Mouse (Mus musculus): ENCODE data around the gene Amph. TPM values are rescaled to one million over a fixed set of nuclear protein-coding genes. Genes with fewer than 3 reads are reported as not detected.

The Amph gene
- total and polyA plus RNA-seq, 2 experiments from 2014 or later, result 63.8 to 110 TPM

DNA sequence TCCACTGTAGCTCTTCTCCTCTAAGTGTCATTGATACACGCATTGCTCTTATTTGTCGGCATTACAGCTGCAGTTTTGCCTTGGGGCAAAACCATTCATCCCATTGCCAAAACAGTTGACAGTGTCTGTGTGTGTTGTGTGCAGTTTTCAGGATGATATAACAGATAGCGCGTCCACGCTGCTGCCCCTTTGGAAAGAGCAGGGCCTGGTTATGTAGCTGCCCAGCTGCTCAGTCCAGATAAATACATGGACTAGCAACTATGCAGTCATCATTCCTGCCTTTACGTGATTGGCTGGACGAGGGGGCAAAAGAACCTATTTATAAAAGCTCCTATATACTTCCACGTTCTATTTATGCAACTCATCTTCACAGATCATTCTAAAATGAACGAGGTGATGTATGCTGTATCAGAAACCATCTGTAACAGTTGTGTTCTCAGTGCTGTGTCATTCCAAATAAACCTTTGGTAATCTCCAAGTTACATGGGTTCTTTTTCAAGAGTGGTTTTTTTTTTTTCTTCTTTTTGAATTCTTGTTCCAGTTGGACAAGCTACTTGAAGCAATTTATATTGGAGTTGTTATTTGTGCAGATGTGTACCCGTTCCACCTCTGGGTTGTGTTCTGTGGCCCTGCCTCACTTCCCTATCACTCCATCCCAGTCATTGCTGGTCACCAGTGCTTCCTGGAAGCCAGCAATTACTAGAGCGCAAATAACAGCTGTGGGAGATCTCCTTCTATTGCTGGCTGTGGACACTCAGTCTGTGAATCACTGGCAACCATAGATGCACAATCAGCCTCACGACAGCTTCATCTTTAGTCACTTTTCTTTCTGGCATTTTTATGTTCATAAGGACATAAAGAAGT is 202.7 kb downstream of the Amph start:
- H3K27me3 ChIP-seq (ENCODE audit: insufficient read depth, low read length), result no peaks in the 10 kb centered on the region
- H3K4me2 ChIP-seq (ENCODE audit: low read depth, low read length, poor library complexity, severe bottlenecking), result no peak overlapping the region
- H3K9ac ChIP-seq (replicated peaks; ENCODE audit: low read length, poor library complexity, severe bottlenecking), result no peak overlapping the region
- WGBS, result 89% methylated on average over 12 of the region's 12 CpGs
- peaks cover 12% of the 10 kb centered on the region for H3K36me3 ChIP-seq (ENCODE audit: insufficient read depth, low read length)
- H3K9me3 ChIP-seq (ENCODE audit: low read length), result no peaks in the 10 kb centered on the region
- DNase-seq (ENCODE audit: low spot score) (no peak), ATAC-seq (ENCODE audit: low FRiP score) (no peak)
- H3K4me3 ChIP-seq (ENCODE audit: low read depth, low read length), result no peak overlapping the region
- no peak overlapping the region for H3K27ac ChIP-seq (ENCODE audit: low read depth, low read length)
- no peak for TF ChIP-seq CTCF (IDR thresholded peaks at IDR 0.05)
- H3K4me1 ChIP-seq (ENCODE audit: insufficient read depth, low read length), result no peaks in the 10 kb centered on the region

DNA sequence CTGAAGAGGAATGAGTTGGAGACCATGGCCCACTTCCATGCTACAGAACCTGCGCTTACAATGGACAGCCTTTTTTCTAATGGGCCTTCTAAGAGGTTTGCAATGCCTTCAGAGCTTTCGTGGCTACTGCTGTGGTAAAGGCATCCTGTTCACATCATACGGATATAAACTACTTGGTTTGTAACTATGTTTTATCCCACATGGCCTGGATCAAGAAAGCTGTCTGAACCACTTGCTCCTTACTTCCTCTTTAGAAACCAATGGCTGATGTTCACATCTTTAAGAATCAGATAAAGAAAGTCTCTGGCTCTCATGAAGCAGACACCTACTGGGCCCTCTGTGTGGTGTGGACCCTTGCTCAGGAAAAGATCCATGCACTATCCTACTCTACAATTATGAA is 204.1 kb downstream of the Amph start:
- Histone ChIP-seq H3K4me3 (ENCODE audit: low read depth, low read length) (no peak overlapping the region), H3K9me3 (ENCODE audit: low read length) (no peaks in the 10 kb centered on the region), H3K27me3 (ENCODE audit: insufficient read depth, low read length) (no peaks in the 10 kb centered on the region), H3K4me1 (ENCODE audit: insufficient read depth, low read length) (no peaks in the 10 kb centered on the region), H3K9ac (replicated peaks; ENCODE audit: low read length, poor library complexity, severe bottlenecking) (no peak overlapping the region), H3K36me3 (ENCODE audit: insufficient read depth, low read length) (peaks cover 12% of the 10 kb centered on the region), H3K4me2 (ENCODE audit: low read depth, low read length, poor library complexity, severe bottlenecking) (no peak overlapping the region), H3K27ac (ENCODE audit: low read depth, low read length) (no peak overlapping the region)
- DNase-seq (ENCODE audit: low spot score), result no peak
- no peak for TF ChIP-seq CTCF (IDR thresholded peaks at IDR 0.05)
- no peak for ATAC-seq (ENCODE audit: low FRiP score)
- 95% methylated on average over 3 of the region's 3 CpGs for WGBS

DNA sequence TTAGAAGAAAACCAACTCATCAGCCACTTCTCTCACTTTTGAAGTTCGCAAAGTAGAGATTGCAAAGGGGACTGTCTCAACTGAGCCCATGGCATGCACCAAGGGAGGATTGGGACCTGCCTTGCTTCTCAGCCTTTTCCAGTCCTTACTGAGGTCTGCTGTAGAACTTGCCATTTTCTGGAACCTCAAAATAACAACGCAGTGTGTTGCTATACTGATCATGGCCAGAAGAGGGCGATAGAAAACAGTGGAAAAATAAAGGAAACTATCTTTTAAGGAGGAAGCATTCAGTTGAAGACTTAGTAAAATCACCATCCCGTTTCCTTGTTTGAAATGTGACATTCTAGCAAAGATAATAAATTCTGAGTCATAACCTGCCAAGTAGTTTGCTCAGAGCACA is 210.5 kb downstream of the Amph start:
- no peak overlapping the region for H3K27ac ChIP-seq (ENCODE audit: low read depth, low read length)
- ATAC-seq (ENCODE audit: low FRiP score), result no peak
- H3K4me1 ChIP-seq (ENCODE audit: insufficient read depth, low read length), result no peaks in the 10 kb centered on the region
- peak; percentile 90 for TF ChIP-seq CTCF (IDR thresholded peaks at IDR 0.05)
- H3K36me3 ChIP-seq (ENCODE audit: insufficient read depth, low read length), result no peaks in the 10 kb centered on the region
- no peak overlapping the region for H3K9ac ChIP-seq (replicated peaks; ENCODE audit: low read length, poor library complexity, severe bottlenecking)
- H3K4me3 ChIP-seq (ENCODE audit: low read depth, low read length), result no peak overlapping the region
- no peak overlapping the region for H3K4me2 ChIP-seq (ENCODE audit: low read depth, low read length, poor library complexity, severe bottlenecking)
- no peaks in the 10 kb centered on the region for H3K9me3 ChIP-seq (ENCODE audit: low read length)
- peak; percentile 51 for DNase-seq (ENCODE audit: low spot score)
- WGBS, result 33% methylated on average over 4 of the region's 4 CpGs
- no peaks in the 10 kb centered on the region for H3K27me3 ChIP-seq (ENCODE audit: insufficient read depth, low read length)

DNA sequence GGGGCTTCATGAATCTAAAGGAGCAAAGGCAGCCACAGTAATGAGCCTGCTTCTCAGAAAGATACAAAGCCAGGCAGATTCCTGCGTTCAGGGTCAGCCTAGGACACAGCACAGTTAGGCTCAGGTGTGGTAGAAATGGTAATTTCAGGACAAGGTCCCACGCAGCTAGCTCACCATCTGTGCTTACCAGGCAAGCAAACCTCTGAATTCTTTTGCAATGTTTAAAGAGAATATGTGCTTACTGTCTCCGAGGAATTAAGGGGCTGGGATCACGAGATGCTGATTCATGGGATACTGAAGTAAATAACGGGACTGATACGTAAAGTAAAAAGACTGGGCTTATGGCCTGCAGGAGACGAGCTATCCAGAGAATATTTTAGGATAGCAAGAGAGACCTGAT is 212.6 kb downstream of the Amph start:
- 64% methylated on average over 7 of the region's 7 CpGs for WGBS
- Histone ChIP-seq H3K27me3 (ENCODE audit: insufficient read depth, low read length) (no peaks in the 10 kb centered on the region), H3K4me2 (ENCODE audit: low read depth, low read length, poor library complexity, severe bottlenecking) (no peak overlapping the region), H3K9me3 (ENCODE audit: low read length) (no peaks in the 10 kb centered on the region), H3K9ac (replicated peaks; ENCODE audit: low read length, poor library complexity, severe bottlenecking) (no peak overlapping the region), H3K36me3 (ENCODE audit: insufficient read depth, low read length) (no peaks in the 10 kb centered on the region), H3K4me3 (ENCODE audit: low read depth, low read length) (no peak overlapping the region), H3K4me1 (ENCODE audit: insufficient read depth, low read length) (no peaks in the 10 kb centered on the region), H3K27ac (ENCODE audit: low read depth, low read length) (no peak overlapping the region)
- no peak for TF ChIP-seq CTCF (IDR thresholded peaks at IDR 0.05)
- DNase-seq (ENCODE audit: low spot score) (no peak), ATAC-seq (ENCODE audit: low FRiP score) (no peak)

DNA sequence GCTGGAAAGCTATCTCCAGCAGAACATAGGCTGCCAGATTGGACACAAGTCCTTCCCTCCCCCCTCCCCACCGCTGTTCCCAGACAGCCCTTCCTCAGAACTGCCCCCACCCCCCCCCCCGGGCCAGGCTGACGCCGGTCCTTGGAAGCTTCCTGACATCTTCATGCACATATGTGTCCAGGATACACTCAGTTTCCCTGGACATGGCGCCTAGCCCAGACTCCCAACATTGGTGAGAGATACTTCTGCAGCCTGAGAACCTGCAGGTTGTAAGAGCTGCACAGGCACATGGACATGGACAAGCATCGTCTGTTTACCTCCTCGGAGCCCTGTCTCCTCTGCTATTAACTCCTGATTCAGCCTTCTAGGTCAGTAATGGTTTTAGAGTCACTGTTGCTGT is 213.1 kb downstream of the Amph start:
- no peak overlapping the region for H3K9ac ChIP-seq (replicated peaks; ENCODE audit: low read length, poor library complexity, severe bottlenecking)
- H3K9me3 ChIP-seq (ENCODE audit: low read length), result no peaks in the 10 kb centered on the region
- no peak overlapping the region for H3K27ac ChIP-seq (ENCODE audit: low read depth, low read length)
- TF ChIP-seq CTCF (IDR thresholded peaks at IDR 0.05), result no peak
- ATAC-seq (ENCODE audit: low FRiP score) (0 out of 2 replicates have a peak, but pooled peaks have one; percentile 18), DNase-seq (ENCODE audit: low spot score) (no peak)
- 58% methylated on average over 7 of the region's 7 CpGs for WGBS
- no peaks in the 10 kb centered on the region for H3K36me3 ChIP-seq (ENCODE audit: insufficient read depth, low read length)
- no peaks in the 10 kb centered on the region for H3K4me1 ChIP-seq (ENCODE audit: insufficient read depth, low read length)
- H3K27me3 ChIP-seq (ENCODE audit: insufficient read depth, low read length), result no peaks in the 10 kb centered on the region
- H3K4me2 ChIP-seq (ENCODE audit: low read depth, low read length, poor library complexity, severe bottlenecking), result no peak overlapping the region
- H3K4me3 ChIP-seq (ENCODE audit: low read depth, low read length), result no peak overlapping the region

DNA sequence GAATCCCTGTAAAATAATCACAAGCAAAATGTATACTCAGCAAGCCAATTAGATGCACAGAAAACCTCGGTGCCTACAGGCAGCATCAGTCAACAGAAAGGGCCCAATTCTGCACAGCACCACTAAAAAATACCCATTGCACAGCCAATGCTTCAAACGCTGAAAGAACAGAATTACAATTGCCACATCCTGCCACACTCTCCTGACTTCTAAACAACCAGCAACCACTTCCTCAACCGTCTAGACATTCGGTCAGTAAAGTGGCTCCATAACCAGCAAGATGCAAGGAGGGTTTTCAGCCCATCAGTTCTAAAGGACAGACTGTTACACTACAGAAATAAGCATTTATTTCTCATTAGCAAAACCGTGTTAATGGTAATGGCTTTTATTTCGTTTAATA is 214.1 kb downstream of the Amph start:
- no peak overlapping the region for H3K9ac ChIP-seq (replicated peaks; ENCODE audit: low read length, poor library complexity, severe bottlenecking)
- no peak for ATAC-seq (ENCODE audit: low FRiP score)
- TF ChIP-seq CTCF (IDR thresholded peaks at IDR 0.05), result no peak
- H3K4me1 ChIP-seq (ENCODE audit: insufficient read depth, low read length), result no peaks in the 10 kb centered on the region
- no peaks in the 10 kb centered on the region for H3K36me3 ChIP-seq (ENCODE audit: insufficient read depth, low read length)
- 89% methylated on average over 6 of the region's 6 CpGs for WGBS
- no peak for DNase-seq (ENCODE audit: low spot score)
- no peak overlapping the region for H3K4me3 ChIP-seq (ENCODE audit: low read depth, low read length)
- H3K27me3 ChIP-seq (ENCODE audit: insufficient read depth, low read length), result no peaks in the 10 kb centered on the region
- H3K9me3 ChIP-seq (ENCODE audit: low read length), result no peaks in the 10 kb centered on the region
- no peak overlapping the region for H3K4me2 ChIP-seq (ENCODE audit: low read depth, low read length, poor library complexity, severe bottlenecking)
- no peak overlapping the region for H3K27ac ChIP-seq (ENCODE audit: low read depth, low read length)

All from midbrain, postnatal 0 days (tissue).